Mouse (Mus musculus) stomach, postnatal 0 days (tissue): ENCODE measurements around the gene 6330409D20Rik.

Experiments
- CTCF ChIP-seq: IDR thresholded peaks from 2 replicates; pipeline ENCODE4 v1.5.1; 2016; ENCODE audit warnings: antibody characterized with exemption, low read depth, mild to moderate bottlenecking, moderate library complexity
- EP300 ChIP-seq: optimal IDR thresholded peaks from 2 replicates; pipeline ENCODE3; 2016; ENCODE audit warnings: antibody characterized with exemption

GRCm38 (mm10) chr2:32709521-32710137, 31.2 kb downstream of the 6330409D20Rik start:
- TF ChIP-seq CTCF = no peak
- no peak for TF ChIP-seq EP300
